Mouse (Mus musculus) heart, adult 8-10 months (tissue): ENCODE data around the gene Mfge8. TPM values are rescaled to one million over a fixed set of nuclear protein-coding genes. Genes with fewer than 3 reads are reported as not detected.

Source experiments
- DNase-seq: peaks from one replicate; pipeline ENCODE4 v3.0.0; 2022; ENCODE audit warnings: low spot score
- total RNA-seq, 4 experiments: library from RNA; stranded (reverse); gene quantifications; 2 replicates each; pipeline ENCODE4 v1.2.4; 2022

The Mfge8 gene
- total RNA-seq, 4 experiments from 2014 or later, result 124 to 143 (median 129) TPM

DNA sequence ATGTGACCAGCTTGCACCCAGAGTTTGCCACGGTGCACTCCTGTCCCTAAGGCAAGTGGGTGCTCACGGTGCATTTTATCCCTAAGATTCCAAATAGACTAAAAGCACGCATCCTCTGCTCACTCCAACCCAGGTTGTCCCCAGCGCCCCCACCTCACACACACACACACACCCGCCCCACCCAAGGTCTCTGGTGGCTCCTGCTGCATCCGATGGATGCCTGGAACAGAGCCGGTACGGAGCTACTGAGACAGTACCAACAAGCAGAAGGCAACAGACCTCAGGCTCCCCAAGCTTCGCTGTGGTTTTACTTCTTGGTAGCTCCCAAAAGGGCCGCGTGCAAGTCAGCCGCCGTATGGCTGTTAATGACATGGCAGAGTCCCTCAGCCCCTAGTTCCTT, 18.5 kb downstream of the Mfge8 start:
- no peak for DNase-seq

DNA sequence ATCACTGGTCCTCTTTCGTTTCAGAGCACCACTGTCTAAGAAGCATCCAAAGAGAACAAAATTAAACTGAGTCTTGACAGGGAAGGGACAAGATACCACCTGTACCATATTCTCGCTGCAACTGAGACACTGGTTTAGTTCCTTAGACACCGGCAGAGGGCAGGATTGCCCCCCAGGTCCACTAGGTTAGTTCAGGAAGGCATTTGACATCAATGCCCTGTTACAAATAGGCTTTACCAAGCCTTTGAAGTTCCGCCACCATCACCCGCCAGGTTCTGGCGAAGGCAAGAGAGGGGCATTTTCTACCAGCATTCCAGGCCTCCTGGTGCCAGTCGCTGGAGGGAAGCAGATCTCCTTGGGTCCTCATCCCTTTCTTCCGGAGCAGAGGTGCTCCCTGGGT, 19.0 kb downstream of the Mfge8 start:
- DNase-seq, result no peak

DNA sequence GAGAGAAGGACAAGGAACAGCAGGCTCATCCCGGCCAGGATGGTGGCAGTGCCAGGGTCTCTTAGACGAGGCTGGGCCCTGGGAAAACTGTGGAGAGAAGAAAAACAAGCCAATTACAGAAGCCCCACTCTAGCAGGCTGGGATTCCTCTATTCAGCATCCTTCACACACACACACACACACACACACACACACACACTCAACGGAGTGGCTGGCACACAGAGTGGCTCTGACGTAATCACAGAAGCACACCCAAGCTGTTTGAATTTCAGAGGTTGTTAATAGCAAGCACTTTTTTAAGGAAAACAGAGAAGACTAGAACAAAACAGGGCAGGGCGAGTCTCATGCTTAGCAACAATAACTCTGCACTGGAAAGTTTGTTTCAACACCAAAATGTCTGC, 25.4 kb downstream of the Mfge8 start:
- DNase-seq, result no peak

DNA sequence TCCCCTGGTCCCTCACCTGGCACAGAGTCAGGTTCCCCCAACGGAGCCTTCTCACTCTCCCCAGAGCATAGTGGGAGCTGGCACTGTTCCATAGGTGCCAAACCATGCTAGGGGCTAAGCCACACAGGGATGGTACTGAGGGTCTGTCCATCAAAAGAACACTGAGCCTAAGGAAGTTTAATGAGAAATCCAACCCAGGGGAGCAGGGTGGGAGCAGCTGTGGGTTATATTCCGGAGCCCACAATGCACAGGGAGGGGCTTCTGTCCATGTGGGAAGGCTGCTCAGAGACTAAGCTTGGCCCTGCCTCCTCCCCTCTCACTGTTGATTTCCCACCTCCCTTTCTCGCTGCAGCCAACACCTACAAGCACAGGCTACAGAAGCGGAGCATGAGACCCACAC, 35.0 kb downstream of the Mfge8 start:
- no peak for DNase-seq

DNA sequence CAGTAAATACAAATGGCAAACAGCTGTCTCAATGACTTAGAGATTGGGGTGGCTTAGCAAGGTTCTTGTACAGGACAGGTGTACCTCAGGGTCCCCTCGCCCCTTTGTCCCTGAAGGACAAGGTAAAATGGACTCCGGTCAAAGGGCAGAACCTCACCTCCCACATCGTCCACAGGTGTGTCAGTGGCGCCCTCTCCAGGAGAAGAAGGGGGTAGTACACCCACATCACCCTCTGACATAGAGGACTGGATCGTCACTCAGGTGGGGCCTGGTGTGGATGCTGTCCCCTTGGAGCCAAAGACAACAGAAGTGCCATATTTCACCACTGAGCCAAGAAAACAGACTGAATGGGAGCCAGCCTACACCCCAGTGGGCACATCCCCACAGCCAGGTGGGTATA, 52.4 kb downstream of the Mfge8 start:
- DNase-seq, result no peak

DNA sequence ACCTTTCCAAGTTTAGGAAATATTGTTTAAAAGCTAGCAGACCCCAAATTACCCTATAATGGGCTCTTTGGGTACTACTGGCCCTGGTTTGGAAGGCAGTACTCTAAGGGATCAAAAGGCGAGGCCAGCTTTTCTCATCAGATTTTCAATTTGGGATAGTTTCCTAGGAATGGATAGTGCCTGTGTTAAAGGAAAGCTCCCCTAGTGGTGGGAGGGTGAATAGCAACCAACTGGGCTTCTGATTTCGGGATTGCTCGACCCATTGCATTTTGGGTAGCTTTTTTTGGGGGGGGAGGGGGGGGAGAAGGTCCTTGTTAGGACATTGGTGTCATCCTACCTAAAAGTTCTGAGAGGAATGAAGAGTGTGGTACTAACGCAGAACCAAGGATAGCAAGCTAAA, 59.7 kb downstream of the Mfge8 start:
- DNase-seq, result no peak

Other genes starting within 250 kb of the Mfge8 start
- 1 to 10 TPM; 1.8 to 7.5 (median 5.4) TPM for gene Isg20, start 235.6 kb downstream of the Mfge8 start, total RNA-seq
- gene Acan, start 95.6 kb downstream of the Mfge8 start, total RNA-seq, result under 1 TPM; 0.05 to 0.16 (median 0.11) TPM
- 1 to 10 TPM in 1 of 4 experiments, under 1 TPM in 3; 0.08 to 1.1 (median 0.30) TPM for gene Hapln3, start 18.0 kb downstream of the Mfge8 start, total RNA-seq
- 10 to 100 TPM; 25.5 to 43.7 (median 29.9) TPM for gene Abhd2, start 124.1 kb upstream of the Mfge8 start, total RNA-seq
- gene Rlbp1, start 238.0 kb upstream of the Mfge8 start, total RNA-seq, result not detected
- gene Fanci, start 242.9 kb upstream of the Mfge8 start, total RNA-seq, result under 1 TPM; 0.09 to 0.34 (median 0.25) TPM